9 mouse cellular contexts compared by ENCODE assay signal in genomic region chr3:101713138-101713638, GRCm38 (mm10).
DNase-seq lines count a peak whose midpoint lies in the region; ATAC-seq and TF ChIP-seq lines count a peak whose summit lies in the region.
"Had no signal": no experiment of that assay in that cellular context is flagged by ENCODE, and none has a peak within 500 bp of the region (broad histone marks: within the 10 kb centered on the region; RNA-seq: fewer than 3 reads in every experiment).

No protein-coding gene starts in this region.

- TF ChIP-seq POLR2A in brain, embryonic 14.5 days (IDR thresholded peaks at IDR 0.05; ENCODE audit: borderline replicate concordance, extremely low read depth, insufficient read depth, insufficient read length, poor library complexity, severe bottlenecking) = no peak

- H3K27me3 ChIP-seq in intestine, embryonic 16.5 days (replicated peaks; ENCODE audit: control insufficient read depth, insufficient read depth, low read length) = no peaks in the 10 kb centered on the region

- no peak for TF ChIP-seq CTCF in brain, embryonic 14.5 days (IDR thresholded peaks at IDR 0.05; ENCODE audit: borderline replicate concordance, extremely low read depth, insufficient read depth, insufficient read length)

- H3K9me3 ChIP-seq in intestine, embryonic 16.5 days (ENCODE audit: control insufficient read depth, low read length) = no peaks in the 10 kb centered on the region
- H3K9me3 ChIP-seq: megakaryocyte, embryonic 14.5 days had no signal

- H3K4me3 ChIP-seq in intestine, embryonic 16.5 days (ENCODE audit: low read length) = no peak overlapping the region

- ATAC-seq in intestine, embryonic 16.5 days = no peak
- no peak for ATAC-seq in megakaryocyte progenitor cell, adult 5-6 weeks (replicated peaks; ENCODE audit: poor library complexity)

- peaks cover 40% of the 10 kb centered on the region for H3K4me1 ChIP-seq in intestine, embryonic 16.5 days (ENCODE audit: control insufficient read depth, insufficient read depth, low read length)

- peak overlapping the region; percentile 44 for H3K9ac ChIP-seq in intestine, embryonic 16.5 days (ENCODE audit: low read depth, low read length)

- intact Hi-C loops in gastrocnemius, postnatal 36 days (cut with DNase I) = no loop called here
- intact Hi-C loops in left cerebral cortex, postnatal 36 days (cut with DNase I) = no loop called here

- peak overlapping the region; percentile 60 for H3K27ac ChIP-seq in intestine, embryonic 16.5 days (ENCODE audit: low read length)

- DNase-seq in cerebellum, adult 8-10 months = peak; percentile 31
- DNase-seq in cerebellum, adult 9-10 months = no peak
- peak; percentile 55 for DNase-seq in brain, embryonic 14.5 days (ENCODE audit: low read depth)
- peak; percentile 35 to 45 for DNase-seq in gastrocnemius, postnatal 36 days
- DNase-seq in yolk sac, embryonic 10.5 days (ENCODE audit: low spot score) = peak; percentile 7
- DNase-seq in left cerebral cortex, postnatal 36 days (ENCODE audit: low spot score in 2 of 2) = no peak

- no peaks in the 10 kb centered on the region for H3K36me3 ChIP-seq in intestine, embryonic 16.5 days (ENCODE audit: control insufficient read depth, insufficient read depth, low read length)

- WGBS in intestine, embryonic 16.5 days = 27% methylated on average over 11 of the region's 11 CpGs

- peak overlapping the region; percentile 23; the same call in 1 of the 2 replicates for H3K4me2 ChIP-seq in intestine, embryonic 16.5 days (ENCODE audit: low read depth, low read length)

Comparison
In these comparisons a context has a peak if more than half of its experiments do, and no peak if none do; other contexts are left out.
1. DNase-seq: peak in cerebellum, adult 8-10 months (single experiment), brain, embryonic 14.5 days (single experiment), gastrocnemius, postnatal 36 days (2 of 2) and yolk sac, embryonic 10.5 days (single experiment); none in cerebellum, adult 9-10 months (single experiment) and left cerebral cortex, postnatal 36 days (0 of 2).